Mouse (Mus musculus) testis, adult 2 months (tissue): ENCODE measurements at regions not wholly inside any gene's neighbourhood (a gene's known extent, or its start where the extent isn't known, plus 50 kb on each side); places are given as distances from the start of the nearest gene placed in this dataset.

ENCODE experiments used
- CTCF ChIP-seq: fragments of 200-500 bp; IDR thresholded peaks from 2 replicates; pipeline ENCODE4 v1.5.1; 2012; ENCODE audit warnings: low read depth, mild to moderate bottlenecking, inconsistent platforms, low read length, moderate library complexity; ENCODE audit not compliant: control insufficient read depth, insufficient read depth, insufficient replicate concordance
- POLR2A ChIP-seq: fragments of 200-500 bp; IDR thresholded peaks from 2 replicates; pipeline ENCODE4 v1.6.1; 2012; ENCODE audit warnings: low read depth, mild to moderate bottlenecking, inconsistent platforms, low read length, moderate library complexity; ENCODE audit not compliant: control insufficient read depth

DNA sequence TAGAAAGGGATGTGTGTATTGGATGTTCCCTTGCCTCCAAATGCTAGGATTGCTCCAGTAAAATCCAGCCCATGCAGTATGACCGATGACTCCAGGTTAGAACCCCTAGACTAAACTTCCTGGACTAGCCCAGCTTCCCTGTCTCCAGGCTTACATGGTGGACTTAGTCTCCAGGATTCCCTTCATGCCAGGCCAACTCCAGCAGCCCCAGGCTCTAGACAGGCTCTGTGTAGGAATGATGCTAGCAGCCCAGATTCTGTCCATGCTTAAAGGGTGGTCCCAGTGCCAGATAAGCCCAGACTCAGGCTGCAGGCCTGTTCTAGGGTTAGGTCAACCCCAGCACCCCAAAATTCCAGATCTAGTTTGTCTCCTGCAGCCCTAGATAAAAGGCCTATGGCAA, 196.3 kb upstream of the Tas2r119 start:
- TF ChIP-seq CTCF (no peak), POLR2A (no peak)
